8 mouse cellular contexts compared by ENCODE assay signal in the genomic region with DNA sequence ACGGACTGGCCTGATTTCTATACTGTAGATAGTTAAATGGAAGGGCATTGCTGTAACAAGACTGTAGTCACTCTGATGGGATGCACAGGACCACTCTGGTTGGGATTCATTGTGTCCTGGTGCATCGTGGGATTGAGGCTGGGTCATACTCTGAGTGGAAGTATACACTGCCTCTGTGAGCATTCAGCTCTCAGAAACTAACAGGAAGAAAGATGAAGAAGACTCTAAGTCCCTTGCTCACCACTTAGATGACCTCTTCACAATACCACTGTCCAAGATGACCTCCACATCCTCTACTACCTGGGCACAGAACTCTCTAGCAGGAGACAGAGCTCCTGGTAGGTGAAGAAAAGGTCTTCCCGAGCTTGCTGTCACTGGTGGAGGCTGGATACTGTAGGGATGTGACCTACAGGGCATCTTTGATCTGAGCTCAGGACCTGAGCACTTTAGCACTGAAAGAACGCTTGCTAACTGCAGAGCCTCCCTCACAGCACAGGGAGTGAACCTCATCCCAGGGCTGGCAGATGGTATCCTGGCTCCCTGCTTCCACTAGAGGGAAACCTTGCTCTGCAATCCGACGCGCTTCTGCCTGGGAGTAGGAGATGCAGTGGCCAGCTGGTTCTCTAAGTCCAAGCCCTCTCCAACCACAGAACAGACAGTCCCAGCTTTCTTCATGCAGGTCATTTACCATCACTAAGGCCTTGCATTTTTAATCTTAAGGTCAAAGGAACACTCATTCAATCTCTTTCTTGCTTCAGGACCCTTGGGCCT. TPM values are rescaled to one million over a fixed set of nuclear protein-coding genes. Genes with fewer than 3 reads are reported as not detected.
A peak's percentile ranks its signal among the peaks of the same experiment; 100 is the strongest.
DNase-seq lines count a peak whose midpoint lies in the region; ATAC-seq and TF ChIP-seq lines count a peak whose summit lies in the region.

No protein-coding gene starts in this region.

- H3K27me3 ChIP-seq in heart, embryonic 10.5 days (ENCODE audit: insufficient read depth, poor library complexity, severe bottlenecking), result peaks cover 81% of the 10 kb centered on the region
- H3K27me3 ChIP-seq in liver, postnatal 0 days (ENCODE audit: insufficient read depth, low read length), result peaks cover 14% of the 10 kb centered on the region
- no peaks in the 10 kb centered on the region for H3K27me3 ChIP-seq in neural tube, embryonic 15.5 days (replicated peaks)

- no peak for TF ChIP-seq EP300 in liver, postnatal 0 days (IDR thresholded peaks at IDR 0.05; ENCODE audit: low read depth)

- H3K9me3 ChIP-seq in heart, embryonic 10.5 days, result no peaks in the 10 kb centered on the region
- H3K9me3 ChIP-seq in liver, postnatal 0 days (ENCODE audit: low read length), result no peaks in the 10 kb centered on the region
- no peaks in the 10 kb centered on the region for H3K9me3 ChIP-seq in neural tube, embryonic 15.5 days (replicated peaks)

- H3K4me1 ChIP-seq in heart, embryonic 10.5 days, result peaks cover 19% of the 10 kb centered on the region
- H3K4me1 ChIP-seq in liver, postnatal 0 days (ENCODE audit: insufficient read depth), result 0 out of 2 replicates have a peak, but pooled peaks cover 4% of the 10 kb centered on the region
- H3K4me1 ChIP-seq in neural tube, embryonic 15.5 days, result peaks cover 32% of the 10 kb centered on the region

- peak; percentile 94 for TF ChIP-seq CTCF in liver, postnatal 0 days (IDR thresholded peaks at IDR 0.05; ENCODE audit: low read depth)

- DNase-seq in B cell, adult 2 months, result peak; percentile 50 to 52
- peak; percentile 87 for DNase-seq in Muller cell, postnatal 12 days (ENCODE audit: inconsistent ontology term)
- DNase-seq in embryo, embryonic 10 days (ENCODE audit: low spot score), result peak; percentile 93
- DNase-seq in heart, embryonic 10.5 days (ENCODE audit: low spot score), result peak; percentile 84
- DNase-seq in kidney, postnatal 10 days, result peak; percentile 80
- DNase-seq in liver, postnatal 0 days, result peak; percentile 64
- no peak for DNase-seq in spleen, postnatal 4 days (ENCODE audit: low spot score in 2 of 2)

- H3K4me2 ChIP-seq in liver, postnatal 0 days (ENCODE audit: low read depth, low read length), result no peak overlapping the region
- H3K4me2 ChIP-seq in neural tube, embryonic 15.5 days, result 0 out of 2 replicates have a peak overlapping the region, but pooled peaks have one; percentile 7

- WGBS in heart, embryonic 10.5 days, result 17% methylated on average over 7 of the region's 7 CpGs
- WGBS in liver, postnatal 0 days (ENCODE audit: insufficient replicate concordance), result 14% methylated on average over 7 of the region's 7 CpGs
- 20% methylated on average over 7 of the region's 7 CpGs for WGBS in neural tube, embryonic 15.5 days

- no peak overlapping the region for H3K27ac ChIP-seq in heart, embryonic 10.5 days
- H3K27ac ChIP-seq in liver, postnatal 0 days (ENCODE audit: low read depth), result no peak overlapping the region
- H3K27ac ChIP-seq in neural tube, embryonic 15.5 days (replicated peaks), result peak overlapping the region; percentile 37; the same call in 1 of the 2 replicates

- no peaks in the 10 kb centered on the region for H3K36me3 ChIP-seq in heart, embryonic 10.5 days
- no peaks in the 10 kb centered on the region for H3K36me3 ChIP-seq in liver, postnatal 0 days (replicated peaks; ENCODE audit: insufficient read depth, low read length)
- no peaks in the 10 kb centered on the region for H3K36me3 ChIP-seq in neural tube, embryonic 15.5 days

- peak; percentile 72 for ATAC-seq in liver, postnatal 0 days
- ATAC-seq in neural tube, embryonic 15.5 days (ENCODE audit: low FRiP score), result peak; percentile 89

- no peak overlapping the region for H3K9ac ChIP-seq in liver, postnatal 0 days (replicated peaks)
- no peak overlapping the region for H3K9ac ChIP-seq in neural tube, embryonic 15.5 days (replicated peaks)

- no peak overlapping the region for H3K4me3 ChIP-seq in heart, embryonic 10.5 days
- no peak overlapping the region for H3K4me3 ChIP-seq in liver, postnatal 0 days (ENCODE audit: low read depth, low read length)
- H3K4me3 ChIP-seq in neural tube, embryonic 15.5 days (replicated peaks), result no peak overlapping the region

RNA-seq across cellular contexts. Expression of a gene that starts 49.3 kb away (rescaled TPM):
- 0.26 and 0.64 TPM in 2 replicates for polyA plus RNA-seq in heart, embryonic 10.5 days (2016; fragmentation: Nextera tagmentation; extraction: Ambion mirVana)
- polyA plus RNA-seq in liver, postnatal 0 days (2015; fragmentation: Nextera tagmentation; extraction: Ambion mirVana), result 0.02 and 0.07 TPM in 2 replicates
- 21.8 and 23.5 TPM in 2 replicates for polyA plus RNA-seq in neural tube, embryonic 15.5 days (2015; fragmentation: Nextera tagmentation; extraction: Ambion mirVana)

Comparison
In these comparisons a context has a peak if more than half of its experiments do, and no peak if none do; other contexts are left out.
1. DNase-seq: peak in B cell, adult 2 months (2 of 2), Muller cell, postnatal 12 days (single experiment), embryo, embryonic 10 days (single experiment), heart, embryonic 10.5 days (single experiment), kidney, postnatal 10 days (single experiment) and liver, postnatal 0 days (single experiment); none in spleen, postnatal 4 days (0 of 2).
2. RNA of a gene that starts 49.3 kb away (polyA plus RNA-seq): 21.8 to 23.5 TPM in neural tube, embryonic 15.5 days; 0.26 to 0.64 TPM in heart, embryonic 10.5 days and 0.02 to 0.07 TPM in liver, postnatal 0 days; every median in the first group is over 10 times any median in the second.